Mouse (Mus musculus) midbrain, embryonic 10.5 days (tissue): ENCODE results near the gene Sh3gl2. TPM values are rescaled to one million over a fixed set of nuclear protein-coding genes. Genes with fewer than 3 reads are reported as not detected.

Experiments
- DNase-seq: peaks from one replicate; pipeline ENCODE4 v3.0.0-alpha.2; 2017; ENCODE audit warnings: low spot score
- H3K27ac ChIP-seq: fragments of 300-500 bp; sonication (generic); replicated peaks from 2 replicates; pipeline ENCODE4 v1.5.1; 2016; ENCODE audit warnings: mild to moderate bottlenecking
- H3K27me3 ChIP-seq: fragments of 300-500 bp; sonication (generic); 2 replicates; pipeline ENCODE4 v1.6.1; 2016; ENCODE audit warnings: low read depth, mild to moderate bottlenecking; ENCODE audit not compliant: poor library complexity, severe bottlenecking
- H3K36me3 ChIP-seq: fragments of 300-500 bp; sonication (generic); 2 replicates; pipeline ENCODE4 v1.6.1; 2016; ENCODE audit warnings: mild to moderate bottlenecking, moderate library complexity
- H3K4me1 ChIP-seq: fragments of 300-500 bp; sonication (generic); 2 replicates; pipeline ENCODE4 v1.6.1; 2016
- H3K4me3 ChIP-seq: fragments of 300-500 bp; sonication (generic); 2 replicates; pipeline ENCODE4 v1.5.1; 2016; ENCODE audit warnings: mild to moderate bottlenecking, moderate library complexity
- H3K9me3 ChIP-seq: fragments of 300-500 bp; sonication (generic); replicated peaks from 2 replicates; pipeline ENCODE4 v1.6.1; 2016; ENCODE audit warnings: mild to moderate bottlenecking
- WGBS: fragments of 180-500 bp; shearing (Covaris S2); methylation state at CpG from one replicate; pipeline ENCODE4 v1.1.7; 2016; 5-methylcytosine and 5-hydroxymethylcytosine counted together
- polyA plus RNA-seq: library from polyadenylated mRNA; unstranded; fragments of >200 nt; fragmentation: Nextera tagmentation; extraction: Ambion mirVana; gene quantifications from 2 replicates; pipeline ENCODE4 v1.2.1, GENCODE M21; 2016

The Sh3gl2 gene
- 3.0 and 5.6 TPM in 2 replicates for polyA plus RNA-seq

- under 1% methylated on average over 48 of the region's 48 CpGs for WGBS
- Histone ChIP-seq H3K27ac (peak within 1 kb of the TSS; percentile 78), H3K4me3 (peak within 1 kb of the TSS; percentile 73), H3K9me3 (no peaks in the 10 kb centered on the region), H3K27me3 (peaks cover 65% of the 10 kb centered on the region), H3K36me3 (no peaks in the 10 kb centered on the region), H3K4me1 (peaks cover 14% of the 10 kb centered on the region)
- peak; percentile 58 for DNase-seq
These were observed at the start of gene Sh3gl2 for GRCm38 (mm10) chr4:85205071-85205635. TSS of gene Sh3gl2 (plus strand) at chr4:85205126.

- no peaks in the 10 kb centered on the region for H3K9me3 ChIP-seq
- 68% methylated on average over 4 of the region's 4 CpGs for WGBS
- DNase-seq = no peak
- H3K36me3 ChIP-seq = no peaks in the 10 kb centered on the region
- peaks cover 8% of the 10 kb centered on the region; the same call in 1 of the 2 replicates for H3K4me1 ChIP-seq
- no peaks in the 10 kb centered on the region for H3K27me3 ChIP-seq
- no peak overlapping the region for H3K4me3 ChIP-seq
- no peak overlapping the region for H3K27ac ChIP-seq
These were observed 43.8 kb upstream of the Sh3gl2 start for GRCm38 (mm10) chr4:85161156-85161555.

DNA sequence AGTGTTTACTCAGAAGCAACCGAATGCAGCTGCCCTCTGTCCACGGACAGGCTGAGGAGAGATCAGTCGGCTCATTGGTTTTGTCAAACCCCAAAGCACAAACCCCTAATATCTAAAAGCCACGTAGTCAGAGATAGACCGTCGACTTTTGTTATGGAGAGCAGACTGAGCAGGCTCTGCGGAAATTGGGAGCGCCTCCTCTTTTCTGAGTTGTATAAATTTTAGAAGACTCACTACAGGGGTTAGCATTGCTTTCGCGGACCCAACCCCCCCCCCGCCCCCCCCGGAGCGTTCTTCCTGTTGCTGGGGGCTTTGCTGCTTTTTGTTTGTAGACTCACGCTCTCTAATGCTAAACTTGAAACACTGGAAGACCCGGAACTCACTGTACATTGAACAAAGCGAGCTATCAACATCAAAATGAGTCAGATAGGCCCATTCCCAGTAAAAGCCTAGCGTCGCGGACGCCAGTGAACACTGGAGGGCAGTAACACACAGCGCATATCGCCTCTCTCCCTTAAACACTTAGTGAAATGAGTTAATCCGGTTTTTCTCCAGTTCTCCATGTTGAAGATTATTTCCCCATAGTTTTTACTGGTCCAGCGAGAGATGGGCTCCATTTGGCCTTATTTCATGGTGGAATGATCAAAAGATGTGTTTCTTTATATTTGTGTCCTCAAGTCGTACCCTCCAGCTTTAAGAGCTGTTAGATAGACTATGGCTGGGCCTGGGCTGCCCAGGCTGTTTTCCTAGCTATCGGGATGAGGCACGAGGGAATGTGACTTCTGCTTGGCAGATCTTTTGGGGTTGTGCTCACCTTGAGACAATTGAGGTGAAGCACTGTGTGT lies 42.2 kb upstream of the Sh3gl2 start:
- H3K4me1 ChIP-seq = peaks cover 8% of the 10 kb centered on the region; the same call in 1 of the 2 replicates
- peak overlapping the region; percentile 63; the same call in 1 of the 2 replicates for H3K27ac ChIP-seq
- H3K27me3 ChIP-seq = no peaks in the 10 kb centered on the region
- H3K4me3 ChIP-seq = no peak overlapping the region
- H3K36me3 ChIP-seq = no peaks in the 10 kb centered on the region
- 28% methylated on average over 27 of the region's 27 CpGs for whole genome bisulfite sequencing
- no peaks in the 10 kb centered on the region for H3K9me3 ChIP-seq
- peak; percentile 68 for DNase-seq

GRCm38 (mm10) chr4:85163313-85163615 lies 41.7 kb upstream of the Sh3gl2 start:
- H3K4me1 ChIP-seq = peaks cover 8% of the 10 kb centered on the region; the same call in 1 of the 2 replicates
- DNase-seq = no peak
- no peaks in the 10 kb centered on the region for H3K9me3 ChIP-seq
- H3K36me3 ChIP-seq = no peaks in the 10 kb centered on the region
- H3K4me3 ChIP-seq = no peak overlapping the region
- 89% methylated on average over 2 of the region's 2 CpGs for WGBS
- no peak overlapping the region; the same call in 1 of the 2 replicates for H3K27ac ChIP-seq
- no peaks in the 10 kb centered on the region for H3K27me3 ChIP-seq

GRCm38 (mm10) chr4:85168001-85168400 lies 36.9 kb upstream of the Sh3gl2 start:
- DNase-seq = no peak
- WGBS = 94% methylated on average over 12 of the region's 12 CpGs
- no peak overlapping the region for H3K27ac ChIP-seq
- H3K36me3 ChIP-seq = no peaks in the 10 kb centered on the region
- H3K4me1 ChIP-seq = peaks cover 1% of the 10 kb centered on the region; the same call in 1 of the 2 replicates
- H3K9me3 ChIP-seq = no peaks in the 10 kb centered on the region
- H3K27me3 ChIP-seq = no peaks in the 10 kb centered on the region
- H3K4me3 ChIP-seq = no peak overlapping the region

DNA sequence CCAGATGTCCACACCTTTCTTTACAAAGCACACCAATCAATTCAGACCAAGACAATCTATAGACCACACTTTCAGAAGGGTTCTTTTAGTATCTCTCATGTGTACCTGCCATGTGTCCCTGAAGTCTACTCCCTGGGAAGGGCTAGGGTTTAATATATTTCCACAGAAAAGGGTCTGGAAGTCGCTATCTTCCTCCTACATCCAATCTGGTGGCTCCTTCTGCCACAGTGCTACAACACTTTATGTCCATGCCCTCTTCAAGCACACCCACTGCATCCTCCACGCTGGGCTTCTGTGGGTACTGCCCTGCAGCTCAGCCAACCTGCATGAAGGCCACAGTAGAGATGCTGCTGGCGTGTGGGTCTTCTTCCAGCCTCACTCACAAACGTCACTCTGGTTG lies 29.5 kb upstream of the Sh3gl2 start:
- Histone ChIP-seq H3K36me3 (no peaks in the 10 kb centered on the region), H3K27me3 (no peaks in the 10 kb centered on the region), H3K4me3 (no peak overlapping the region), H3K4me1 (no peaks in the 10 kb centered on the region), H3K9me3 (no peaks in the 10 kb centered on the region), H3K27ac (no peak overlapping the region)
- DNase-seq = no peak
- 86% methylated on average over 4 of the region's 4 CpGs for WGBS

DNA sequence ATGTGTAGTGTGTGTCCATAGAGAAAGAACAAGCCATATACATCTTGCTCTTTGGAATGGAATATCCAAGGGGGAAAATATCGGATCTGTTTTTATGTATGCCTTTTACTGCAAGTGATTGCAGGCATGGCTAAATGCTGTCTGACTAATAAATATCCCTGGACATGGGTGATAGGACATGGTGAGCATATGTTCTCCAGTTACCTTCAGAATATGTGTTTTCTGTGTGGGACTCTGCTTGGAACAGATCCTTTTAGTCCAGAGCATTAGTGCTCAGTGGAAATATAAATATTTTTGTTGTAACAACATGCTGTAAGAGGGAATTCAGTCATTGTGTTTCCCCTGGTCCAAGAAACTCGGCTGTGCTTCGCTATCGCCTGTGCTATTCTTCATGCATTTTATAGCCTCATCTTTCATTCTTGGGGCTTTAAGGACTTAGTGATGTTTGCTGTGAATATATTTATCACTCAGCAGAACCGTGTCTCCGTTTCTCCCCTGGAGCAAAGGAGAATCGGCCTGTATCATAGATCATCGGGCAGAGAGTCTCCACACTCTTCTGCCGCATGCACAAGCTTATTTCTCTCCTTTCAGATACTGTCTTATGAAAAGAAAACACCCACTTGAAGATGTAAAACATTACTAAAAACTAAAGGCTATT lies 26.4 kb upstream of the Sh3gl2 start:
- no peaks in the 10 kb centered on the region for H3K27me3 ChIP-seq
- no peaks in the 10 kb centered on the region for H3K9me3 ChIP-seq
- H3K4me1 ChIP-seq = no peaks in the 10 kb centered on the region
- DNase-seq = no peak
- H3K36me3 ChIP-seq = no peaks in the 10 kb centered on the region
- no peak overlapping the region for H3K27ac ChIP-seq
- no peak overlapping the region for H3K4me3 ChIP-seq
- 92% methylated on average over 9 of the region's 9 CpGs for WGBS

GRCm38 (mm10) chr4:85186011-85186410 lies 18.9 kb upstream of the Sh3gl2 start:
- 61% methylated on average over 4 of the region's 4 CpGs for WGBS
- Histone ChIP-seq H3K9me3 (no peaks in the 10 kb centered on the region), H3K4me3 (no peak overlapping the region), H3K36me3 (no peaks in the 10 kb centered on the region), H3K27ac (no peak overlapping the region), H3K27me3 (no peaks in the 10 kb centered on the region), H3K4me1 (no peaks in the 10 kb centered on the region)
- peak; percentile 24 for DNase-seq

DNA sequence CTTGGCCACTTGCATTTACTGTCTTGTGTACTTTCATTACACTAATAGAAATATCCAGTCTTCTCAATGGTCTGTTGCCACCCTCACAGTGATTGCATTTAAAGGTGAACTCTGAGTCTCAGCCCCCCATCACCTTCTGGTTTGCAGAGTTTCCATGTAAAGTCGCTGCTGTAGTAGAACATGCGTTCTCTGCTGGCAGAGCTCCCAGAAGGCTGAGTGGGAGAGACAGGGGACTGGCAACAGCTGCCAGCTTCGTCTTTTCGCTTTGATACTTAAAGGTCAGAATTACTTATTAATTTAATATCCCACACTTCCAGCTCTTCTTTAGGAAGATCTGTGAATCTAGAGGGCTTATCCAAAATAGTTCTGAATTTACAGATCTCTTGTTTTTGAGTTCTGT lies 8.7 kb upstream of the Sh3gl2 start:
- Histone ChIP-seq H3K9me3 (no peaks in the 10 kb centered on the region), H3K27ac (no peak overlapping the region), H3K4me3 (no peak overlapping the region), H3K4me1 (no peaks in the 10 kb centered on the region), H3K27me3 (no peaks in the 10 kb centered on the region), H3K36me3 (no peaks in the 10 kb centered on the region)
- DNase-seq = no peak
- 83% methylated on average over 4 of the region's 4 CpGs for WGBS

DNA sequence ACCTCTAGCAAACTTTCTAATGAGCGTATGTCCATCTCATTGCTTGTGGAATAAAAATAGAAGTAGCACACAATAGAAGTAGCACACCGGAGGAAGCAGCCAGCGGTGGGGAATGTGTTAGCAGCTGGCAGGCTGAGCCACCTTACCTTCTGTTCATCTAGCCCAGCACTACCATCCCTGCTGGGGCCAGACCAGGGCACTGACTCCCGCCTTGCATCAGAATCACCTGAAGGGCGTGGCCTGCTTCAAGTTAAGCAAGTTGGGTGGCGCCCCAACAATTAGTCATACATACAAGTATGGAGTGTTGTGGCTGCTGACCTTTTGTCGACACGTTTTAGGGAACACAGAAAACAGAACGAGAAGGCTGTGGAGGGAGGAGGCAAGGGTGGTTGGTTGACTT lies 6.5 kb upstream of the Sh3gl2 start:
- Histone ChIP-seq H3K4me1 (no peaks in the 10 kb centered on the region), H3K4me3 (no peak overlapping the region), H3K9me3 (no peaks in the 10 kb centered on the region), H3K36me3 (no peaks in the 10 kb centered on the region), H3K27ac (no peak overlapping the region), H3K27me3 (peaks cover 18% of the 10 kb centered on the region)
- no peak for DNase-seq
- WGBS = 85% methylated on average over 9 of the region's 9 CpGs

DNA sequence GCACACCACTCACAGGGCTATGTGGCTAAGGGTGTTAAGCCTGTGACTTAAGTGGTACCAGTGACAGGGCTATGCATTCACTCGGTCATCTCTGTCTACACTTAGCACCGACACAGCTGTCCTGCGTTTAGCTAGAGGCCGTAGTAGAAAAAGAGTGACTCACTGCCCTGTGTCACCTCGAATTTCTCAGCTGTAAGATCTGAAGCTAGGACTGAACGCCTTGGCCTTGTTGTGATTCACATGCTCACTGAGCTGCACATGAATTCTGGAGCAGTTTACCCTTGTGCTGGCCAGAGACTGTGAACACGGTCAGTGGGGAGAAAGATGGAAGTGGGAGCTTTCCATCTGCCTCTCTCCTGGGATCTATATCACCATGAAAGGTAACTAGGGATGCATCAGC lies 2.3 kb upstream of the Sh3gl2 start:
- Histone ChIP-seq H3K4me1 (peaks cover 14% of the 10 kb centered on the region), H3K27ac (no peak overlapping the region), H3K36me3 (no peaks in the 10 kb centered on the region), H3K4me3 (no peak overlapping the region), H3K27me3 (peaks cover 60% of the 10 kb centered on the region), H3K9me3 (no peaks in the 10 kb centered on the region)
- WGBS = 82% methylated on average over 7 of the region's 7 CpGs
- no peak for DNase-seq

DNA sequence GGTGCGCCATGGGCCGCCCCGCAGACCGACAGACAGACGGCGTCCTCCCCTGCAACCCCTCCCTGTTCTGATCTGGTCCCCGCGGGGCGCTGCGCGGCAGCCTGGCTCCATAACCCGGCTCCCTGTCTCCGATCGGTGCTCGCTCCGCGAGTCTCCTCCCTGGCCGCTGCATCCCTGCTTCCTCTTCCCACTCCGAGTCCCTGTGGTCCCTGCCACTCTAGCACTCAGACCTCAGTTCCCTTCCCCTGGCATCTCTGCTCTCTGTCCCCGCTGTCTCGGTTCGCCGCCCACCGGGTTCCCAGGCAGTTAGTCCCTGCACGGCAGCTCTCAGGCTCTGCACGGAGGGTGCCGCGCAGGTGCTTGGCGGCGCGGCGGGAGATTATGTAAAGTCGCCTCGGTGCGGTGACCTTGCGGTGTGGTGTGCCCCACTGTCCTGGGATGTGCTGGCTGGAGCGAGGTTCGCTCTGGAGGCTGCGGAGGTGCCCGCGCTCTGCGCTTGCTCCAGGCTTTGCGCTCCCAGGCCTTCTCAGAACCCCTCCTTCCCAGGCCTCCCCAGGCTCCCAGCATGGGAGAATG lies 798 bp downstream of the Sh3gl2 start:
- DNase-seq = peak; percentile 65
- Histone ChIP-seq H3K4me1 (peaks cover 14% of the 10 kb centered on the region), H3K9me3 (no peaks in the 10 kb centered on the region), H3K36me3 (no peaks in the 10 kb centered on the region), H3K27me3 (peaks cover 65% of the 10 kb centered on the region), H3K27ac (peak overlapping the region; percentile 78), H3K4me3 (peak overlapping the region; percentile 73)
- WGBS = under 1% methylated on average over 43 of the region's 43 CpGs
